Mouse (Mus musculus) heart, embryonic 10.5 days (tissue): ENCODE measurements around the gene Gm17402. TPM values are rescaled to one million over a fixed set of nuclear protein-coding genes. Genes with fewer than 3 reads are reported as not detected.

ENCODE experiments used
- DNase-seq: peaks from one replicate; pipeline ENCODE4 v3.0.0-alpha.2; 2017; ENCODE audit warnings: low spot score
- H3K27ac ChIP-seq: fragments of 300-500 bp; sonication (generic); 2 replicates; pipeline ENCODE4 v1.5.1; 2016; ENCODE audit warnings: mild to moderate bottlenecking
- H3K27me3 ChIP-seq: fragments of 300-500 bp; sonication (generic); 2 replicates; pipeline ENCODE4 v1.6.1; 2016; ENCODE audit warnings: mild to moderate bottlenecking; ENCODE audit not compliant: poor library complexity, insufficient read depth, severe bottlenecking
- H3K36me3 ChIP-seq: fragments of 300-500 bp; sonication (generic); 2 replicates; pipeline ENCODE4 v1.6.1; 2016; ENCODE audit warnings: mild to moderate bottlenecking, moderate library complexity
- H3K4me1 ChIP-seq: fragments of 300-500 bp; sonication (generic); 2 replicates; pipeline ENCODE4 v1.6.1; 2016; ENCODE audit warnings: mild to moderate bottlenecking
- H3K4me3 ChIP-seq: fragments of 300-500 bp; sonication (generic); 2 replicates; pipeline ENCODE4 v1.5.1; 2016; ENCODE audit warnings: mild to moderate bottlenecking, moderate library complexity
- H3K9me3 ChIP-seq: fragments of 300-500 bp; sonication (generic); 2 replicates; pipeline ENCODE4 v1.6.1; 2016; ENCODE audit warnings: mild to moderate bottlenecking, moderate library complexity
- WGBS: fragments of 180-500 bp; shearing (Covaris S2); methylation state at CpG from one replicate; pipeline ENCODE4 v1.1.7; 2016; 5-methylcytosine and 5-hydroxymethylcytosine counted together
- polyA plus RNA-seq: library from polyadenylated mRNA; unstranded; fragments of >200 nt; fragmentation: Nextera tagmentation; extraction: Ambion mirVana; gene quantifications from 2 replicates; pipeline ENCODE4 v1.2.1, GENCODE M21; 2016

Gm17402 gene
- polyA plus RNA-seq, 1 experiment from 2014 or later, result not detected

DNA sequence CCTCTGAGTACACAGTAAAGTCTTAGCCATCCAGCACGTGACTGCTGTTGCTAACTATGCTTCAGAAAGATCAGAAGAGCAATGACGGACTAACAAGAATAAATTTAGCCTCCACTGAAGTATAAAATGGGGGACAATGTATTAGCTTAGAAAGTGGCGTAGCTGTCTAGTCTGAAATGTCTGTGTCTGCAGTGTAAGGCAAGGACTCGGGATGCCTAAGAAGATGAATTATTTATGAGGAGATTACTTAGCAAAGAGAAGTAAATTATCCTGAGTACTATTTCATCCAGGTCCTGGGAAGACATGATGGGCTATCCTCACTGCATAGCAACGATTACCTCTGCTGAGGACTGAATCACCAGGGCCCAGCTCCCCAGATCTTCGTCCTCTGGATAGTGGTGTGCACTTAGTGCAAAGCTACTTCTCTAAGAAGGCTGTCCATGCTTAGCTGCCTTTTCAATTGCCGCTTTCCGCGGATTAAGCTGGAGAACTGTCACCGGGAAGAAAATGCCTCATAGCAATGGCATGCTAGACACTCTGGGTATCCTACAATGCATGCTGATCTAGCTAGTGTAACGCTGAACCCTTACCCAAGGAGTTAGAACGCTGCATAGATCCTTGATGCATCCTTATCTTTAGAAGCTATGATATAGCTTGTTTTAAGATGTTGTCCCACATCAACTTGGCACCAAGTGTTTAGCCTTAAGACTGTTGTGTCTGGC, 23.4 kb downstream of the Gm17402 start:
- H3K4me1 ChIP-seq, result no peaks in the 10 kb centered on the region
- no peaks in the 10 kb centered on the region for H3K9me3 ChIP-seq
- no peaks in the 10 kb centered on the region for H3K27me3 ChIP-seq
- H3K27ac ChIP-seq, result no peak overlapping the region
- H3K36me3 ChIP-seq, result no peaks in the 10 kb centered on the region
- no peak overlapping the region for H3K4me3 ChIP-seq
- WGBS, result 77% methylated on average over 12 of the region's 12 CpGs
- DNase-seq, result no peak

- Histone ChIP-seq H3K4me1 (no peaks in the 10 kb centered on the region), H3K4me3 (no peak overlapping the region), H3K27ac (no peak overlapping the region), H3K36me3 (no peaks in the 10 kb centered on the region), H3K27me3 (no peaks in the 10 kb centered on the region), H3K9me3 (no peaks in the 10 kb centered on the region)
- DNase-seq, result no peak
- WGBS, result 70% methylated on average over 2 of the region's 2 CpGs
Observed at GRCm38 (mm10) chr3:67346674-67347073, 28.3 kb downstream of the Gm17402 start.

DNA sequence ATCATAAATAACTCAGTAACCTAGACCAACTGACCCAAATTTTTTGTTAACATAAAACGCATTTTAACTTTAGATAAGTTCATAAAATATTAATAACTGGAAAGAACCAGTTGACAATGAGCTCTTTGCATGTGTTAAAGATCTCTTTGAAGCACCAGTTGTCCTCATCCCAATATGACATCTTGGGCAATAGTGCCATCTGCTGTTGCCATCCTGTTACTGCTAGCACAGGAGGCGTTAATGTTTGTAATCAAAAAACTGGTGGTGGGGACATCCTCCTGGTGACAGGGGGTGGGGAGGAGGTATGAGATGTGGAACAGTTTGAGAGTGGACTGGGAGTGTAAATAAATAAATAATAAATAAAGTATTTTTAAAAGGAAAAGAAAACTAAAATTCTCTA, 30.4 kb downstream of the Gm17402 start:
- Histone ChIP-seq H3K36me3 (no peaks in the 10 kb centered on the region), H3K9me3 (no peaks in the 10 kb centered on the region), H3K4me3 (no peak overlapping the region), H3K27me3 (no peaks in the 10 kb centered on the region), H3K4me1 (no peaks in the 10 kb centered on the region), H3K27ac (no peak overlapping the region)
- WGBS, result 5% methylated on average over 2 of the region's 2 CpGs
- peak; percentile 75 for DNase-seq

- H3K27me3 ChIP-seq, result no peaks in the 10 kb centered on the region
- no peak overlapping the region for H3K4me3 ChIP-seq
- no peaks in the 10 kb centered on the region for H3K9me3 ChIP-seq
- H3K36me3 ChIP-seq, result no peaks in the 10 kb centered on the region
- no peaks in the 10 kb centered on the region for H3K4me1 ChIP-seq
- no peak for DNase-seq
- H3K27ac ChIP-seq, result no peak overlapping the region
- 56% methylated on average over 5 of the region's 5 CpGs for WGBS
Observed at GRCm38 (mm10) chr3:67343004-67343662, 31.8 kb downstream of the Gm17402 start.

DNA sequence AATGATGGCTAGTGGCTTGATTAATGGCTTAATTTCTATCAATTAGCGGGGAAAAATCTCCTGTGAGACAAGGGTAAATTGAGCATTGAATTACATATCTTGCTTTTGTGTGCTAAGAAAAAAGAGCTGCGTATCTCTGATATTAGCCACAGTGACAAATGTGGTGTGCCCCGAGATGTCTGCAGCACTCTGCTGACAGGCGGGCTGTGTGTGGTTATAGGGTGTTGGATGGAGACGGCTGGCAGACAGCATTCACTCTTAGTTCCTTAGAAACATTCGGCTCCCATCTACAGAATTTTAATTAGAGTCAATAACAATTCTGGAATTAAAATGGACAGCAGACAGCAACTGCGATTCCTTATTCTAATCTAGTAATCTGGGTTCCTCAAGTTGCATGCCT, 34.0 kb downstream of the Gm17402 start:
- 79% methylated on average over 7 of the region's 7 CpGs for WGBS
- Histone ChIP-seq H3K4me3 (no peak overlapping the region), H3K9me3 (no peaks in the 10 kb centered on the region), H3K4me1 (no peaks in the 10 kb centered on the region), H3K27ac (no peak overlapping the region), H3K27me3 (no peaks in the 10 kb centered on the region), H3K36me3 (no peaks in the 10 kb centered on the region)
- DNase-seq, result no peak

GRCm38 (mm10) chr3:67339558-67339957, 35.4 kb downstream of the Gm17402 start:
- no peaks in the 10 kb centered on the region for H3K27me3 ChIP-seq
- no peak overlapping the region for H3K27ac ChIP-seq
- WGBS, result 67% methylated on average over 3 of the region's 3 CpGs
- H3K36me3 ChIP-seq, result no peaks in the 10 kb centered on the region
- no peak overlapping the region for H3K4me3 ChIP-seq
- no peaks in the 10 kb centered on the region for H3K4me1 ChIP-seq
- DNase-seq, result no peak
- no peaks in the 10 kb centered on the region for H3K9me3 ChIP-seq

GRCm38 (mm10) chr3:67322422-67322821, 52.5 kb downstream of the Gm17402 start:
- Histone ChIP-seq H3K36me3 (no peaks in the 10 kb centered on the region), H3K27ac (no peak overlapping the region), H3K27me3 (no peaks in the 10 kb centered on the region), H3K4me1 (no peaks in the 10 kb centered on the region), H3K9me3 (no peaks in the 10 kb centered on the region), H3K4me3 (no peak overlapping the region)
- DNase-seq, result no peak
- WGBS, result 84% methylated on average over 4 of the region's 4 CpGs

Other genes starting within 250 kb of the Gm17402 start
- 28.8 and 32.6 TPM in 2 replicates for gene Mlf1, start 1.1 kb downstream of the Gm17402 start, polyA plus RNA-seq
- 86.5 and 121 TPM in 2 replicates for gene Gfm1, start 54.9 kb upstream of the Gm17402 start, polyA plus RNA-seq
- 50.5 and 62.0 TPM in 2 replicates for gene Lxn, start 88.8 kb upstream of the Gm17402 start, polyA plus RNA-seq
- gene Rarres1, start 140.4 kb upstream of the Gm17402 start, polyA plus RNA-seq, result 1.4 and 2.4 TPM in 2 replicates
- gene Mfsd1, start 207.6 kb upstream of the Gm17402 start, polyA plus RNA-seq, result 47.8 TPM in 2 replicates